Mouse (Mus musculus) ES-Bruce4 (cell line): ENCODE measurements around the gene Apcs. TPM values are rescaled to one million over a fixed set of nuclear protein-coding genes. Genes with fewer than 3 reads are reported as not detected.

Experiments
- H3K27ac ChIP-seq: 2 replicates; pipeline ENCODE4 v1.5.1; 2012; ENCODE audit warnings: low read length, inconsistent platforms; ENCODE audit not compliant: insufficient read depth
- H3K27me3 ChIP-seq: 2 replicates; pipeline ENCODE4 v1.6.1; 2012; ENCODE audit warnings: mild to moderate bottlenecking, low read length, inconsistent platforms; ENCODE audit not compliant: control insufficient read depth, poor library complexity, insufficient read depth, severe bottlenecking
- H3K36me3 ChIP-seq: 2 replicates; pipeline ENCODE4 v1.6.1; 2012; ENCODE audit warnings: inconsistent platforms, mild to moderate bottlenecking, low read length, moderate library complexity; ENCODE audit not compliant: control insufficient read depth, poor library complexity, insufficient read depth, severe bottlenecking
- H3K4me1 ChIP-seq: one replicate; pipeline ENCODE4 v1.8.1; 2011; ENCODE audit warnings: low read length; ENCODE audit not compliant: control insufficient read depth, insufficient read depth
- H3K4me3 ChIP-seq: 2 replicates; pipeline ENCODE4 v1.5.1; 2011; ENCODE audit warnings: low read depth, mild to moderate bottlenecking, low read length
- H3K9ac ChIP-seq: 2 replicates; pipeline ENCODE4 v1.6.1; 2012; ENCODE audit warnings: low read depth, mild to moderate bottlenecking, inconsistent platforms; ENCODE audit not compliant: poor library complexity, severe bottlenecking
- H3K9me3 ChIP-seq: replicated peaks from 2 replicates; pipeline ENCODE4 v1.6.1; 2012; ENCODE audit warnings: mild to moderate bottlenecking, low read length, inconsistent platforms; ENCODE audit not compliant: control insufficient read depth, poor library complexity, insufficient read depth, severe bottlenecking
- CTCF ChIP-seq: IDR thresholded peaks from one replicate; pipeline ENCODE4 v1.8.1; 2011; ENCODE audit warnings: low read depth, low read length
- EP300 ChIP-seq: IDR thresholded peaks from 2 replicates; pipeline ENCODE4 v1.6.1; 2011; ENCODE audit warnings: low read depth, low read length; ENCODE audit not compliant: insufficient read depth
- POLR2A ChIP-seq: IDR thresholded peaks from one replicate; pipeline ENCODE4 v1.8.1; 2011; ENCODE audit warnings: low read length; ENCODE audit not compliant: insufficient read depth
- polyA plus RNA-seq: library from polyadenylated mRNA; stranded (reverse); fragments of >200 nt; gene quantifications from 2 replicates; pipeline ENCODE4 v1.2.4, GENCODE M21; 2011; ENCODE audit warnings: low read depth; ENCODE audit not compliant: missing spikeins, insufficient read depth, insufficient read length

Apcs gene
- not detected in 2 replicates for polyA plus RNA-seq

DNA sequence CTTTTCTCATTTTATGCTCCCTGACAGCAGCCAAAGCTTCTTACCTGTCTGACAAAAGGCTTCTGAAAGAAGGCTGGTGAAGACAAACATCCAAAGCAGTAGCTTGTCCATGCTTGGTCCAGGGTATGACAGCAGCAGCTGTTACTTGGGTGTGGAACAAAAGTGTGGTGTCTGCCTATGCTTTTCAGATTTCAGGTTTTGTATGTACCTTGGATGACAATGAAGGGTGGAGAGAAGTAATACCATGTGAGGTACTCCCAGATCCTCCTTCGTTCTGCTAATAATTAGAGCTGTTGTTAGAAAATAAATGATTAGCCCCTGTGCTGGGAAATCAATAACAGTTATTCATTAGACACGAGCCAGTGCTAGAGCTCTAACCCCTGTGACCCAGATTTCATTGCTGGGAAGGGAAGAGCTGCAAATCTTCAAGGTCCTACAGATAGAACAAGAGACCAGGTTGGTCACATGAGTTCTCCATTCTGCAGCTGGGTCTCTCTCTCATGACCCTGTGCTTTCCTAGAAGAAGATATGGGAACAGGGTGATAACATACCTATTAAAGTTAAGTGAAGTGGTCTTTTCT is at the start of gene Apcs:
Gene Apcs, minus strand, starts transcription at position 265 of the 581 bp plus-strand sequence.
- Histone ChIP-seq H3K4me1 (no peaks in the 10 kb centered on the region), H3K4me3 (no peak within 1 kb of the TSS), H3K9me3 (no peaks in the 10 kb centered on the region), H3K9ac (no peak within 1 kb of the TSS), H3K27ac (no peak within 1 kb of the TSS), H3K27me3 (no peaks in the 10 kb centered on the region), H3K36me3 (no peaks in the 10 kb centered on the region)
- TF ChIP-seq EP300 (no peak), CTCF (no peak), POLR2A (no peak)

DNA sequence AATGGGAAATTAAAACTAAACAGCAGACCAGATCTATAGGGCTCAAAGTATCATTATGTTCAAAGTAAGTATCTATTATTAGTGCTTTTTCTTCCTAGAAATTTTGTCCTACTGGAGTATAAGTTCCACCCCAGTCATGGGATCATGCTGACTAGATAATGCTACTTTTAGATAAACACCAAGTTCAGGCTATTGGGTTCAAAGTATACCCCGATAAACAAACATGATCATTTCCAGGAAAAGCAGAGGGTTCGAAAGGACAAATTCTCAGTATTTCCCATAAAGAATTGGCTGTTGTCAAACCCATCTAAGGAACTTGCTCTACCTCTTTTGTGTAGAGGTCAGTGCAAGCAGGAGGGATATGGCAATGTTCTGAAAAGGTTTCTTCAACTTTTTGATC is 37.4 kb upstream of the Apcs start:
- Histone ChIP-seq H3K9ac (no peak overlapping the region), H3K27me3 (no peaks in the 10 kb centered on the region), H3K4me3 (no peak overlapping the region), H3K9me3 (no peaks in the 10 kb centered on the region), H3K27ac (no peak overlapping the region), H3K4me1 (no peaks in the 10 kb centered on the region), H3K36me3 (no peaks in the 10 kb centered on the region)
- TF ChIP-seq EP300 (no peak), CTCF (no peak), POLR2A (no peak)

DNA sequence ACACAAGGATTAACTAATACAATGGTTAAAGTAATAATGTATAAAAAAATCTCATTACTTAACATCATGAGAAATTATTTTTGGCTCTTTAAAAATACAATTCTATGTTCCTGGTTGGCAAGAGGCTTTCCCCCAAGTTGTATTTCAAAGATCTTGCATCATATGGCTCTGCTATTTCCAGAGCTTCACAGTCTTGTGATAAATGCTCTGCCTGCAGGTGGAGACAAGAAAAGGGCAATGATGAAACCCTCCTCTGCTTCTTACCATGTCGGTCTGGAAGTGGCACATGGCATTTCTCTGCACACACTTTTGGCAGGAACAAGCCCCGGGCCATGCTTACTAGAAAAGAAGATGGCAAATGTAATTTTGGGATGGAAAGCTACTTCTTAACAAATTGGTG is 23.6 kb upstream of the Apcs start:
- H3K36me3 ChIP-seq: no peaks in the 10 kb centered on the region
- no peak overlapping the region for H3K9ac ChIP-seq
- TF ChIP-seq POLR2A: no peak
- H3K9me3 ChIP-seq: no peaks in the 10 kb centered on the region
- no peak overlapping the region for H3K4me3 ChIP-seq
- H3K27me3 ChIP-seq: no peaks in the 10 kb centered on the region
- no peaks in the 10 kb centered on the region for H3K4me1 ChIP-seq
- H3K27ac ChIP-seq: no peak overlapping the region

DNA sequence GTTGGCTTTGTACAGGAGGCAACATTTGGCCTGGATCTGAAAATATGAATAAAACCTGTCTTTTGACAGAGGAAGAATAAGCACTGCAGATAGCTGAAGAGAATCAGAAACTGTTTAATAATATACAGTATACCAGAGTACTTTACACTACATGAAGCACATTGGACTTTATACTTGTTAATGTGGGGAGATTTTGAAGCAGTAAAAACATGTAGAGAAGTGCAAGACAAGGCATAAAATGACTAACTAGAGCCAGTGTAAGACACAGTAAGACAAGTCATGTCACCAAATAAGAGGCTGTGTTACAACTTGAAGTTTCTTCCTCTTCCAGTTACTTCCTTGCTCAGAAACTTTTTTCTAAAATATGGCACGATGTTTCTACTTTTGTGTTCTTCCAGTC is 22.3 kb upstream of the Apcs start:
- H3K27ac ChIP-seq: no peak overlapping the region
- H3K9me3 ChIP-seq: no peaks in the 10 kb centered on the region
- H3K36me3 ChIP-seq: no peaks in the 10 kb centered on the region
- H3K9ac ChIP-seq: no peak overlapping the region
- H3K4me3 ChIP-seq: no peak overlapping the region
- H3K4me1 ChIP-seq: no peaks in the 10 kb centered on the region
- H3K27me3 ChIP-seq: no peaks in the 10 kb centered on the region
- no peak for TF ChIP-seq POLR2A
- no peak for TF ChIP-seq CTCF
- no peak for TF ChIP-seq EP300

DNA sequence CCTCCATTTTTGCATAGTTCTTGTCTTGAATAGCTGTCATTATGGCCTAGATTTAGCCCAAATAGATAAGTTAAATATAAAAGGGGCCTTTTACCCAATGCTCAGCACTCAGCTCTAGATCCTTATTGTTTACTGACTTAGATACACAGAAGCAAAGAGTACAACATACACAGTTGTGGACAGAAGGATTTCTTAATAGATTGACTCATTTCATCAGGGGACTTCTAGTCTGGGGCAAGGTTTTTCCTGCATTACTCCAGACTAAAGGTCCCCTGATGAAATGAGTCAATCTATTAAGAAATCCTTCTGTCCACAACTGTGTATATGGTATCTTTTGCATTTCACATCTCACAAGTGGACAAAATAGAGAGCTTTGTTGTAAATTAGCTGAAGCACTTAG is 8.5 kb upstream of the Apcs start:
- Histone ChIP-seq H3K4me1 (no peaks in the 10 kb centered on the region), H3K9me3 (no peaks in the 10 kb centered on the region)
- TF ChIP-seq POLR2A (no peak), EP300 (no peak), CTCF (no peak)

DNA sequence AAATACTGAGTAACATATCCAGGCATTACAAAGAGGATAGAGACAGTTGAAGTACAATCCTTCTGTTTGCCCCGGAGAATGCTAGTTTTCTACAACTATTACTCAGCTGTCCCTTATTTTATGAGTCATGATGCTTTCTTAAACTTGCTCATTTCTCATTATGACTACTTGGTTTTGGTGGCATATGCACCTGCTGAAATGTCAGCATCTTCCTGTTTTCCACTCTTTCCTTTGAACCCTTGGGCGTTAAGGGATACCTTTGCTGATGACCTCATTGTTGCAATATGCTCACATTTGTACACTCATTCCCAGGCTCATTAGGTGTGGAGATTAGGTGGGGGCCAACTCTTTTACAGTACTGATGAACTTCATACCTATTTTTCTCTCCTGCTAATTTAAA is 594 bp upstream of the Apcs start:
- no peaks in the 10 kb centered on the region for H3K4me1 ChIP-seq
- no peaks in the 10 kb centered on the region for H3K36me3 ChIP-seq

More for the DNA sequence above, 8.5 kb upstream of the Apcs start:
- Histone ChIP-seq H3K9ac (no peak overlapping the region), H3K4me3 (no peak overlapping the region), H3K36me3 (no peaks in the 10 kb centered on the region), H3K27ac (no peak overlapping the region), H3K27me3 (no peaks in the 10 kb centered on the region)

More for the DNA sequence above, 594 bp upstream of the Apcs start:
- Histone ChIP-seq H3K9me3 (no peaks in the 10 kb centered on the region), H3K4me3 (no peak overlapping the region), H3K27ac (no peak overlapping the region), H3K27me3 (no peaks in the 10 kb centered on the region), H3K9ac (no peak overlapping the region)
- TF ChIP-seq POLR2A (no peak), EP300 (no peak), CTCF (no peak)
